Mouse (Mus musculus) limb, embryonic 13.5 days (tissue): ENCODE results near the gene 4933416C03Rik. TPM values are rescaled to one million over a fixed set of nuclear protein-coding genes. Genes with fewer than 3 reads are reported as not detected.

Experiments used
- polyA plus RNA-seq: library from polyadenylated mRNA; unstranded; fragments of >200 nt; fragmentation: Nextera tagmentation; extraction: Ambion mirVana; gene quantifications from 2 replicates; pipeline ENCODE4 v1.2.1, GENCODE M21; 2015

4933416C03Rik gene
- polyA plus RNA-seq, 1 experiment from 2014 or later = not detected

Other genes starting within 250 kb of the 4933416C03Rik start
- gene Ptprr, start 95.7 kb downstream of the 4933416C03Rik start, polyA plus RNA-seq = 0.27 and 0.32 TPM in 2 replicates
- gene Ptprb, start 161.6 kb upstream of the 4933416C03Rik start, polyA plus RNA-seq = 2.3 and 2.6 TPM in 2 replicates